Mouse (Mus musculus) gastrocnemius, adult 8-10 months (tissue): Measurements from ENCODE around the gene Rwdd2b. TPM values are rescaled to one million over a fixed set of nuclear protein-coding genes. Genes with fewer than 3 reads are reported as not detected.
A peak's percentile ranks its signal among the peaks of the same experiment; 100 is the strongest.

Source experiments
- DNase-seq, 2 experiments: peaks; one replicate each; pipeline ENCODE4 v3.0.0; 2022; ENCODE audit warnings: low spot score in 2 of 2
- total RNA-seq, 4 experiments: library from RNA; stranded (reverse); gene quantifications; 2 replicates each; pipeline ENCODE4 v1.2.4; 2022

The Rwdd2b gene
- 1 to 10 TPM; 1.7 to 2.0 (median 1.9) TPM for total RNA-seq

GRCm38 (mm10) chr16:87440184-87440686 is at the start of gene Rwdd2b:
TSS of gene Rwdd2b (minus strand) at chr16:87440573.
- peak; percentile 77 to 85 for DNase-seq

GRCm38 (mm10) chr16:87488605-87489004 is 48.2 kb upstream of the Rwdd2b start:
- DNase-seq = no peak

GRCm38 (mm10) chr16:87486739-87487138 is 46.4 kb upstream of the Rwdd2b start:
- DNase-seq = no peak

GRCm38 (mm10) chr16:87484367-87484766 is 44.0 kb upstream of the Rwdd2b start:
- DNase-seq = no peak

GRCm38 (mm10) chr16:87470579-87470978 is 30.2 kb upstream of the Rwdd2b start:
- no peak for DNase-seq

- no peak for DNase-seq
Observed at GRCm38 (mm10) chr16:87458752-87459151, 18.4 kb upstream of the Rwdd2b start.

GRCm38 (mm10) chr16:87455180-87455611 is 14.8 kb upstream of the Rwdd2b start:
- peak in 1 of 2 experiments; percentile 9 for DNase-seq

GRCm38 (mm10) chr16:87454419-87455179 is 14.2 kb upstream of the Rwdd2b start, which contains the start of gene Usp16:
TSS of gene Usp16 (plus strand) at chr16:87454703.
- DNase-seq = peak; percentile 85 to 88

- DNase-seq = no peak
Observed at GRCm38 (mm10) chr16:87453226-87453625, 12.9 kb upstream of the Rwdd2b start.

- no peak for DNase-seq
Observed at GRCm38 (mm10) chr16:87445528-87445927, 5.2 kb upstream of the Rwdd2b start.

GRCm38 (mm10) chr16:87445110-87445509 is 4.7 kb upstream of the Rwdd2b start:
- no peak for DNase-seq

GRCm38 (mm10) chr16:87444071-87444470 is 3.7 kb upstream of the Rwdd2b start:
- DNase-seq = no peak

GRCm38 (mm10) chr16:87443245-87443644 is 2.9 kb upstream of the Rwdd2b start:
- no peak for DNase-seq

GRCm38 (mm10) chr16:87442291-87442690 is 1.9 kb upstream of the Rwdd2b start:
- no peak for DNase-seq

- no peak for DNase-seq
Observed at GRCm38 (mm10) chr16:87441089-87441488, 716 bp upstream of the Rwdd2b start.

- no peak for DNase-seq
Observed at GRCm38 (mm10) chr16:87438697-87439096, 1.7 kb downstream of the Rwdd2b start.

- no peak for DNase-seq
Observed at GRCm38 (mm10) chr16:87437096-87437495, 3.3 kb downstream of the Rwdd2b start.

- DNase-seq = no peak
Observed at GRCm38 (mm10) chr16:87435411-87436205, 4.8 kb downstream of the Rwdd2b start.

- DNase-seq = no peak
Observed at GRCm38 (mm10) chr16:87434946-87435345, 5.4 kb downstream of the Rwdd2b start.

GRCm38 (mm10) chr16:87434266-87434665 is 6.1 kb downstream of the Rwdd2b start:
- no peak for DNase-seq

- DNase-seq = peak; percentile 96 to 97
Observed at GRCm38 (mm10) chr16:87432033-87432814, 8.1 kb downstream of the Rwdd2b start, which contains the start of gene Ltn1. TSS of gene Ltn1 (minus strand) at chr16:87432612.
